Mouse (Mus musculus): ENCODE measurements at regions not wholly inside any gene's neighbourhood (a gene's known extent, or its start where the extent isn't known, plus 50 kb on each side); places are given as distances from the start of the nearest gene placed in this dataset.

DNA sequence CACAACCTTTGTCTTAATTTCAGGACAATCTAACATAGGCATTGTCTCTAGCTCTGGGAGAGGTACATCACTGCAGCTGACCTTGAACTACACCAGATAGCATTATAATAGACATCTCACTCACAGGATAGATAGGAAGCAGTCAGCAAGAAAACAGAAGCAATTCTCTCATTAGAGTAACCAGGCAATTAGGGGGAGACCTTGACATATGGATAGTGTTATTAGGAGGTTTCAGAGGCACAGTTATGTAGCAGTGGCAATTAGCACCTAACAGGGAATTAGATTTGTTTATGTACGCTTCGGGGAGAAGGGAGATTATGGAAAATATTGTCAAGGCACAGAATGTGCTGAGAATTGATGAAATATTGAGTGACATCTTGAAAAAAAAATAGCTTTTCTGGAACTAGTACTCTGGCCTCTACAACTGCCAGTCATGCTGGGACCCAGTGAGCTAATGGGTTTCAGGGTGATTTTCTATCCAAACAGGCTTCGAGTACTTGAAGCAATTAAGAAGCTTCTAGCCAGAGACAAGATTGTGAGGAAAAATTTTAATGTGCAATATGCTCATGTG, 216.8 kb upstream of the Aco1 start:
- peak; percentile 53 for ATAC-seq (replicated peaks)
- no peaks in the 10 kb centered on the region for H3K4me1 ChIP-seq

DNA sequence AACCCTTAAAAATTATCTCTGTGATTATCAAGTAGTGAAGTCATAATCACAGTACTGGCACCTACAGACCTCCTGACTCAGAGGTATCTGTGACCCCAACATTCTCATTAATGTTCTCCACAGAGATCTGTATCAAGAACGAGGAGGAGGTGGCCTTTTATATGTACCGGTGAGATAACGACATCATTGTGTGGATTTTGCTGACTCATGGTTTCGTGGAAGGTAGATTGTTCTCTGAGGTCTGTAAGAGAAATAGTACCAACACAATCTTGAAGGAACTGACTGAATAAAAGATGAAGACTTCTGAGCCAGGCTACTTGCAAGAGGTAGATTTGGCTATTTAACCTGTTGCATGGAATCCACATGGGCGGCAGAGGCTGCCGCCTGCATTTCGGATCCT, 216.3 kb upstream of the Aco1 start:
- no peaks in the 10 kb centered on the region for H3K27me3 ChIP-seq
- no peak overlapping the region for H3K4me3 ChIP-seq
- H3K9me3 ChIP-seq, result no peaks in the 10 kb centered on the region
- no peak overlapping the region for H3K9ac ChIP-seq (replicated peaks)
- no peak overlapping the region for H3K4me2 ChIP-seq (replicated peaks)
- H3K36me3 ChIP-seq, result no peaks in the 10 kb centered on the region
- H3K27ac ChIP-seq (replicated peaks), result no peak overlapping the region
- WGBS, result 78% methylated on average over 7 of the region's 7 CpGs
- H3K4me1 ChIP-seq, result no peaks in the 10 kb centered on the region
- ATAC-seq (replicated peaks), result no peak

More for the DNA sequence above, 216.8 kb upstream of the Aco1 start:
- no peaks in the 10 kb centered on the region for H3K9me3 ChIP-seq
- H3K4me2 ChIP-seq (replicated peaks), result no peak overlapping the region
- H3K27ac ChIP-seq (replicated peaks), result no peak overlapping the region
- no peak overlapping the region for H3K4me3 ChIP-seq
- H3K27me3 ChIP-seq, result no peaks in the 10 kb centered on the region
- WGBS, result 41% methylated on average over 3 of the region's 3 CpGs
- H3K9ac ChIP-seq (replicated peaks), result no peak overlapping the region
- H3K36me3 ChIP-seq, result no peaks in the 10 kb centered on the region

DNA sequence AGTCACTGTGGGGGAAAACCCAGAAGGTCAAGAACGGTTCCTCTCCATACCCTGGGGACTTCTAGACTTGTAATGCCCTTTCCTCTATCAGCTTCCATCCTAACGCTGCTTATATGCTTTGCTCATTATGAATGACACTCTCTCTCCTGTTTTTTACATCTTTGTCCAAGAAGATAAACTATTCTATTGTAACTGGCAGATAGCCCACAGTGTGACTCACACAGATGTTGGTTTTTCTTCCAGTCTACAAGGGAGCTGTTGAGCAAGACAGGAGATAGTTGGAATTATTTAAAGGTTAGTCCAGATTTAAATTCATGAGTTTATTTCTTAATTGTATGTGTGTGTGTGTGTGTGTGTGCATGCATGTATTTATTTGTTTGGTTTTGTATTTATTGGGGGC, 214.4 kb upstream of the Aco1 start:
- ATAC-seq (replicated peaks), result no peak
- Histone ChIP-seq H3K4me2 (replicated peaks) (no peak overlapping the region), H3K36me3 (no peaks in the 10 kb centered on the region), H3K4me3 (no peak overlapping the region), H3K27me3 (no peaks in the 10 kb centered on the region), H3K4me1 (no peaks in the 10 kb centered on the region), H3K9ac (replicated peaks) (no peak overlapping the region), H3K27ac (replicated peaks) (no peak overlapping the region), H3K9me3 (no peaks in the 10 kb centered on the region)
- 67% methylated on average over 2 of the region's 2 CpGs for WGBS

DNA sequence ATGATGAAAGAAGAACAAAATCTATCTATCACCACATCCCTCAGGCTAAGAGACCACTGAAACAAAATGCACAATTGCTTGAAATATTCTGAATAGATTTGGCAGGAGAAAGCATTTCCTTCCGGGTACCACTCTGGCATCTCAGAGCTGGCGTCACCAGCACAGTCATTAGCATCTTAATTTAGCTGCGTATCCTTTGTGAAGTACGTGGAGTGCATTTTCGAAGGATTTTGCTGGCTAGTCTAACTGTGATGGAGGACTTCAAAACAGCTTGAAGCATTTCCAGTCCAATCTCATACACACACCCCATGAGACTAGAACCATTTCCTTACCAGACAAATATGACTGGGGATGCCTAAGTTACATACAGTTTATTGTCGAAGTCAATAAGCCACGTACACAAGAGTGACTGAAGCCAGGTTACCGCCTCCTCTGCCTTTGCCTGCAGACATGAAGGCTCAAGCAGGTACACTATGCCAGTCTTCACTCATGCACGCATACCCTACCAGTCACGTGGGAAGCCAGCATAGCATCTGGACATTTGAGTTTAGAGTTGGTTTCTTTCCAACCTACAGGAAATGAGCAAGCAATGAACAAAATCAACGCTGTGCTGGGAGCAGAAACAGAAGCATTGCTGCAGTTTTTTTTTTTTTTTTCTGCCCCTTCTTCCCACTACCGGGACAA, 208.7 kb upstream of the Aco1 start:
- Histone ChIP-seq H3K36me3 (no peaks in the 10 kb centered on the region), H3K4me1 (peaks cover 7% of the 10 kb centered on the region; the same call in 1 of the 2 replicates), H3K9me3 (no peaks in the 10 kb centered on the region), H3K27me3 (no peaks in the 10 kb centered on the region), H3K9ac (replicated peaks) (no peak overlapping the region), H3K4me2 (replicated peaks) (no peak overlapping the region), H3K4me3 (no peak overlapping the region), H3K27ac (replicated peaks) (no peak overlapping the region)
- WGBS, result 51% methylated on average over 12 of the region's 12 CpGs
- peak; percentile 63 for ATAC-seq (replicated peaks)

DNA sequence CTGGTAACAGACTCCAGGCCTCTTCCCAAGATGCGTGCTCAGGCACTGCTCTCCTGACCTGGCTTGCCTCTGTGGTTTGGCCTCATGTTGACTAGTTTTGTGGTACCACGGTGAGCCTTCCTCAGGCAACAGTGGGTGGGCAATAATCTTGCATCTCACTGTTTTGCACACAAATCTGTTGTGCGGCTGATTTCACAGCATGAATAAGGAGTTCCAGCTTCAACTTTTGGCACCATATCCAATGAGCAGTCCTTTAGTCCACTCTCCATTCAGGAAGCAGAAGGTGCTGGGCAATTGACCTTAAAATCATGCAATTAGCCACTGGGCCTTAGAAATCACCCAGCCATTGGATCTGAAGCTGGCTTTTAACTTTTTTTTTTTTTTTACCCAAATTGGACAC, 184.2 kb upstream of the Aco1 start:
- Histone ChIP-seq H3K27me3 (no peaks in the 10 kb centered on the region), H3K4me1 (no peaks in the 10 kb centered on the region), H3K4me3 (no peak overlapping the region), H3K9me3 (no peaks in the 10 kb centered on the region), H3K4me2 (replicated peaks) (no peak overlapping the region), H3K36me3 (no peaks in the 10 kb centered on the region), H3K9ac (replicated peaks) (no peak overlapping the region), H3K27ac (replicated peaks) (no peak overlapping the region)
- 73% methylated on average over 3 of the region's 3 CpGs for WGBS
- no peak for ATAC-seq (replicated peaks)

DNA sequence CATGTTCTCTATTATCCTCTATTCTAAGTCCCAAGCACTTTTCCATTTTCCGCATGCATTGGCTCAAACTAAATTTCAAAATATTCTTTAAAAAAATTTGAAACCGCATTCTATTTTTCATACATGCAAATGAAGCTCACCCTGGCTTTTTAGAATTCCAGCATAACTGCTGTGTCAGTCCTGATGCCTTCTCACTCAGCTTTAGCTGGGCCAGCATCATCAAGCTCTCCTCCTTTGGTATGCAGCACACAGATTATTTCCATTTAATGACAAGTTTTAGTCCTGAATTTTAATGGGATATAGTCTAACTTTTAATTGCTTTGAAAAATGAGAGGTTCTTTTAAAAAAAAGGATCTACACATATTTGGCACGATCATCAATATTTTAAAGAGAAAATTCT, 174.9 kb upstream of the Aco1 start:
- Histone ChIP-seq H3K27me3 (no peaks in the 10 kb centered on the region), H3K36me3 (no peaks in the 10 kb centered on the region), H3K9me3 (no peaks in the 10 kb centered on the region), H3K4me2 (replicated peaks) (no peak overlapping the region), H3K4me3 (no peak overlapping the region), H3K9ac (replicated peaks) (no peak overlapping the region), H3K27ac (replicated peaks) (no peak overlapping the region), H3K4me1 (no peaks in the 10 kb centered on the region)
- WGBS, result 86% methylated on average over 3 of the region's 3 CpGs
- no peak for ATAC-seq (replicated peaks)

DNA sequence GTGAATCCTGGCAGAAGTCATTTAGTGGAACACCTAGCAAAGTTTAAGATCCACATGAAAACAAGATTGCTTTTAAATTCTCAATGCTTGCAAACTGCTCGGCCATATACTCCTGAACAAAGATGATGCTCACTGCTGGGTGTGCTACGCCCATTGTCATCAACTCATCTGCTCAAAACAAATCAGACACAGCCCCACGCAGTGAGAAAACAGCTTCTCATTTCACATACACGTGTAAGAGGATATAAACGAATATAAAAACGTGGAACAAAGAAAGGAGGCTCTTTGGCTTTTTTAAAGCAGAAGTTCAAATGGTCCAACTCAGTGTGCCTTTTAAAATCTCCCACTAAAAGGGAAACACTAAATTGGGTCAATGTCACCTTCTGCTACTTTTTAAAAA, 151.5 kb upstream of the Aco1 start:
- Histone ChIP-seq H3K4me1 (no peaks in the 10 kb centered on the region), H3K9ac (replicated peaks) (no peak overlapping the region), H3K4me3 (no peak overlapping the region), H3K9me3 (no peaks in the 10 kb centered on the region), H3K27ac (replicated peaks) (no peak overlapping the region), H3K4me2 (replicated peaks) (no peak overlapping the region), H3K27me3 (no peaks in the 10 kb centered on the region), H3K36me3 (no peaks in the 10 kb centered on the region)
- 70% methylated on average over 6 of the region's 6 CpGs for WGBS
- no peak for ATAC-seq (replicated peaks)

DNA sequence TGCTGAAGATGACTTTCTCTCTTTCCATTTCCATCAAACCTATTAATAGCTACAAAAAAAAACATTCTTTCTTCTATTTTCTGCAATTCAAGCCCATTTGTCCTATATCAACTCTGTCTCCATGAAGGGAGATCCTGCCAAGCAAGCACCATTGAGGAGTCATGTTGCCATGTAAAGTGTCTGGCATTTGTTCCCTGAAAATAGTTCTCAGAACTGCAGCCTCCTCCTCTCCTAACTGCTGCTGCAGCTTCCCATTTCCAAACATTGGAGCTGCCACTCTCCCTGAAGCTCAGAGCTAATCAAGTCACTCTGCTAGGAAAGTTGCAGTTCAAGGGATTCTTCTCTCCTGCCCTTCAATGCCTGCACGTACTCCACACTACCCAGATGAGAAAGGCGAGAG, 151.0 kb upstream of the Aco1 start:
- Histone ChIP-seq H3K27me3 (no peaks in the 10 kb centered on the region), H3K9me3 (no peaks in the 10 kb centered on the region), H3K4me3 (no peak overlapping the region), H3K27ac (replicated peaks) (no peak overlapping the region), H3K9ac (replicated peaks) (no peak overlapping the region), H3K4me1 (no peaks in the 10 kb centered on the region), H3K4me2 (replicated peaks) (no peak overlapping the region), H3K36me3 (no peaks in the 10 kb centered on the region)
- ATAC-seq (replicated peaks), result no peak
- whole genome bisulfite sequencing, result 89% methylated on average over 2 of the region's 2 CpGs

DNA sequence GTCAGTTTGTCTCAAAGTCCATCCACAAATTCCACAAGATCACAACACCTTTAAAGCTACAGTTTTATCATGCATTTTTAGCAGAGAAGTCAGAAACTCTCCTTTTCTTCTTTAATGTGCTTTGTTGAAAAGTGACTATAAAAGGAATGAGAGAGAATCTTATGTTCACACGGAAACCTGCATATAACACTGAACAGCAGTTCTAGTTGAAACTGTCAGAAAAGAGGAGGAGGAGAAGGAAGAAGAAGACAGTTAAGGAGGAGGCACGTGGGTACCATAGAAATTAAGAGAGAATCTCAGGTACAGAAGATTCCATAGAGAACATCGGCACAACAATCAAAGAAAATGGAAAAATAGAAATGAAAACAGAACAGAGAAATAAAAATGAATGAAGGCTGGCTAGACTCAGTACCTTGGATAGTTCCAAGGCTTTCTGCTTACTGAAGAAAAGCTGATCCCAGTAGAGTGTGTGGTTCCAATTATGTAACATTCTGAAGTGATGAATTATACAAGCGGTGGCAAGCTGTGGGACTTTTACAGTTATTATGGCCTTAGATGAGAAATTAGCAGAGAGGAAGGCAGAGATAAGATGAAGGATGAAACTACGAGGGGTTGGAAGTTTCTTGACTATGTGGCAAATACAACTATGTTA, 144.0 kb upstream of the Aco1 start:
- no peak overlapping the region for H3K27ac ChIP-seq (replicated peaks)
- WGBS, result 78% methylated on average over 5 of the region's 5 CpGs
- no peaks in the 10 kb centered on the region for H3K27me3 ChIP-seq
- no peak overlapping the region for H3K4me3 ChIP-seq
- no peaks in the 10 kb centered on the region for H3K36me3 ChIP-seq
- no peak overlapping the region for H3K9ac ChIP-seq (replicated peaks)
- no peak overlapping the region for H3K4me2 ChIP-seq (replicated peaks)
- H3K9me3 ChIP-seq, result no peaks in the 10 kb centered on the region
- H3K4me1 ChIP-seq, result no peaks in the 10 kb centered on the region
- no peak for ATAC-seq (replicated peaks)

DNA sequence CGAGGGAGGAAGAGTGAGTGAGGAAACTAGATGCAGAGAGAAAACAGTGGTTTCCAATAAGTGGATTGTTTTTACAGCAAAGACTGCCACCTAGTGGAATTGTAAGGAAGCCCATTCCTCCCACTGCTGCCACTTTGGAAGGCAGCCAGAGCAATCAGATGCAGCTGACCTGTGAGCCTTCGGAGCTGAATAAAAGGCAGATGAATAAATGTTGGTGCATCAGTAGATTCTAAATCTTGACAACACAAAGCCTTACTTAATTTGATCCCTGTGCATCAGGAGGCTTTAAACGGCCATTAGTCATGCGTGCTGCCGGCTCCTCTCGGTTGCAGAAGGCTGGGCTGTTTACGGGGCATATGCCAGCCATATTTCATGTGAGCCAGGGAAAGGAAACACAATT, 128.2 kb upstream of the Aco1 start:
- peak overlapping the region; percentile 39 for H3K4me3 ChIP-seq
- 5% methylated on average over 7 of the region's 7 CpGs for WGBS
- H3K4me1 ChIP-seq, result peaks cover 4% of the 10 kb centered on the region; the same call in 1 of the 2 replicates
- no peaks in the 10 kb centered on the region for H3K36me3 ChIP-seq
- H3K4me2 ChIP-seq (replicated peaks), result peak overlapping the region; percentile 44
- no peaks in the 10 kb centered on the region for H3K9me3 ChIP-seq
- peak overlapping the region; percentile 70; the same call in 1 of the 2 replicates for H3K27ac ChIP-seq (replicated peaks)
- peak overlapping the region; percentile 44 for H3K9ac ChIP-seq (replicated peaks)
- peak; percentile 86 for ATAC-seq (replicated peaks)
- no peaks in the 10 kb centered on the region for H3K27me3 ChIP-seq

DNA sequence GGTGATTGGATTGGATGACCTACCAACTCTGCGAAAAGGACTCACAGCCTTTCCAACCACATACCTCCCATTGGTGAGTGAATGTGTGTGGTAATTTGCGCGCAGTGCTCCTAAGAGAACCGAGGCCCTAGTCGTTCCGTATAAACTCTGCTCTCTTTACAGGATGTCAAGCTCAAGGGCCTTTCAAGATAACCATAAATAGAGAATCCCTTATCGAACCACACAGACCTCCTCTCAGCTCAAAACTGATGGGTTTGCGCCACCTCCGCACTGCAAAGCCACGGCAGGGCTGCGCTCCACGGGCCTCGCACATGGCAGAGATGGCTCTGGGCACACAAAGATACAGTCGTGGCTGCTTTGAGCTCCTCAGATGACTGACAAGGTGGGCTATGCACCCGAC, 126.0 kb upstream of the Aco1 start:
- H3K27me3 ChIP-seq, result no peaks in the 10 kb centered on the region
- no peaks in the 10 kb centered on the region for H3K9me3 ChIP-seq
- WGBS, result 88% methylated on average over 15 of the region's 15 CpGs
- no peak overlapping the region for H3K27ac ChIP-seq (replicated peaks)
- peaks cover 4% of the 10 kb centered on the region; the same call in 1 of the 2 replicates for H3K4me1 ChIP-seq
- no peak overlapping the region for H3K9ac ChIP-seq (replicated peaks)
- H3K4me3 ChIP-seq, result no peak overlapping the region
- no peaks in the 10 kb centered on the region for H3K36me3 ChIP-seq
- ATAC-seq (replicated peaks), result no peak
- H3K4me2 ChIP-seq (replicated peaks), result no peak overlapping the region

DNA sequence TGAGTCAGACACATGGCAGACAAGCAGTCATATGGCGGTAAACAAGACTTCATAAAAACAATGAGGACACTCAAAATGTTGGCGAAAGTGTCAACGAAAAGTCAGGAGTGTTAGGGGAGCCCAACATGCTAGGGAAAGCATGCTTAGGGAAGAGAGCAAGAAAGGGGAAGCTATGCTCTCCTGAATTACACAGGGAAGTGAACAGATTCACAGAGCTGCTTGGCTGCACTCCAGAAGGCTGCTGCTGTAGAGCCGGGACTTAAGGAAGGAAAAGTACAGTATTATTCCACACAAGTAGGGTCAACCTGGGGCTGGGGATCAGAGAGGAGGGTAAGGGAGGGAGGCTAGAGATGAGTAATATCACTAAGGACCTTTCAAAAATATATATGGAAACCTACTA, 124.7 kb upstream of the Aco1 start:
- no peak for ATAC-seq (replicated peaks)
- no peaks in the 10 kb centered on the region for H3K36me3 ChIP-seq
- WGBS, result 54% methylated on average over 4 of the region's 4 CpGs

More for the DNA sequence above, 124.7 kb upstream of the Aco1 start:
- no peak overlapping the region for H3K27ac ChIP-seq (replicated peaks)
- no peak overlapping the region for H3K9ac ChIP-seq (replicated peaks)
- H3K4me3 ChIP-seq, result no peak overlapping the region
- H3K4me1 ChIP-seq, result peaks cover 4% of the 10 kb centered on the region; the same call in 1 of the 2 replicates
- H3K4me2 ChIP-seq (replicated peaks), result no peak overlapping the region
- H3K9me3 ChIP-seq, result no peaks in the 10 kb centered on the region
- no peaks in the 10 kb centered on the region for H3K27me3 ChIP-seq

Measured in forebrain, embryonic 15.5 days (tissue).